Comparison of ENCODE assay signal across 23 mouse cellular contexts in genomic region chr13:12188804-12189203, GRCm38 (mm10).
DNase-seq lines count a peak whose midpoint lies in the region; ATAC-seq and TF ChIP-seq lines count a peak whose summit lies in the region.
"Had no signal": no experiment of that assay in that cellular context is flagged by ENCODE, and none has a peak within 500 bp of the region (broad histone marks: within the 10 kb centered on the region; RNA-seq: fewer than 3 reads in every experiment).

No protein-coding gene starts in this region.

- no peak overlapping the region for H3K27ac ChIP-seq in heart, embryonic 15.5 days
- no peak overlapping the region for H3K27ac ChIP-seq in ES-E14 (ENCODE audit: insufficient read depth, low read depth, low read length, poor library complexity, severe bottlenecking)
- H3K27ac ChIP-seq: embryonic facial prominence, embryonic 12.5 days; embryonic facial prominence, embryonic 15.5 days; gastrocnemius, adult 2 months; heart, adult 2 months; heart, embryonic 10.5 days; heart, embryonic 13.5 days; hindbrain, embryonic 12.5 days; hindbrain, embryonic 15.5 days had no signal

- H3K9me3 ChIP-seq in heart, embryonic 15.5 days (replicated peaks) = no peaks in the 10 kb centered on the region
- no peaks in the 10 kb centered on the region for H3K9me3 ChIP-seq in ES-E14 (ENCODE audit: control insufficient read depth, insufficient read depth, low read depth, low read length)
- H3K9me3 ChIP-seq: embryonic facial prominence, embryonic 12.5 days; embryonic facial prominence, embryonic 15.5 days; heart, embryonic 10.5 days; heart, embryonic 13.5 days; hindbrain, embryonic 12.5 days; hindbrain, embryonic 15.5 days had no signal

- H3K4me2 ChIP-seq in heart, embryonic 15.5 days = no peak overlapping the region
- H3K4me2 ChIP-seq: embryonic facial prominence, embryonic 12.5 days; embryonic facial prominence, embryonic 15.5 days; heart, embryonic 13.5 days; hindbrain, embryonic 12.5 days; hindbrain, embryonic 15.5 days had no signal

- H3K4me3 ChIP-seq in heart, embryonic 15.5 days = no peak overlapping the region
- H3K4me3 ChIP-seq in ES-E14 (ENCODE audit: insufficient read depth in 1 of 2, low read depth in 1 of 2, low read length in 2 of 2, poor library complexity in 1 of 2, severe bottlenecking in 1 of 2) = peak overlapping the region; percentile 32 to 46
- H3K4me3 ChIP-seq: embryonic facial prominence, embryonic 12.5 days; embryonic facial prominence, embryonic 15.5 days; gastrocnemius, adult 2 months; heart, adult 2 months; heart, embryonic 10.5 days; heart, embryonic 13.5 days; hindbrain, embryonic 12.5 days; hindbrain, embryonic 15.5 days had no signal

- peak; percentile 53; the same call in 1 of the 2 replicates for ATAC-seq in heart, embryonic 15.5 days (replicated peaks; ENCODE audit: insufficient number of reproducible peaks, insufficient read depth, low FRiP score, low read depth)
- ATAC-seq: CD4-positive, CD25-positive, alpha-beta regulatory T cell, adult 4 months; forebrain, embryonic 14.5 days; forebrain, postnatal 0 days; intestine, postnatal 0 days had no signal

- H3K9ac ChIP-seq in heart, embryonic 15.5 days = no peak overlapping the region
- peak overlapping the region; percentile 30; the same call in 1 of the 2 replicates for H3K9ac ChIP-seq in ES-E14 (ENCODE audit: insufficient read depth, low read depth, low read length, poor library complexity, severe bottlenecking)
- H3K9ac ChIP-seq: embryonic facial prominence, embryonic 12.5 days; embryonic facial prominence, embryonic 15.5 days; forebrain, postnatal 0 days; heart, embryonic 13.5 days; hindbrain, embryonic 12.5 days; hindbrain, embryonic 15.5 days had no signal

- DNase-seq in cerebellum, adult 9-11 months = peak; percentile 23
- no peak for DNase-seq in cerebellum, adult 11 months
- DNase-seq in heart, adult 18-20 months = no peak
- no peak for DNase-seq in ES-E14 (ENCODE audit: low read depth, low spot score)
- no peak for DNase-seq in lung, postnatal 36 days
- no peak for DNase-seq in kidney, postnatal 25 days
- DNase-seq: adrenal gland, adult 2 months; adrenal gland, postnatal 14 days; forebrain, postnatal 0 days; gastrocnemius, adult 2 months; gastrocnemius, postnatal 14 days; kidney, adult 2 months had no signal

- peaks cover 62% of the 10 kb centered on the region for H3K36me3 ChIP-seq in heart, embryonic 15.5 days
- peaks cover 20% of the 10 kb centered on the region for H3K36me3 ChIP-seq in ES-E14 (ENCODE audit: control insufficient read depth, insufficient read depth, low read length, poor library complexity, severe bottlenecking)

- WGBS in heart, embryonic 15.5 days = 71% methylated on average over 11 of the region's 11 CpGs

- in situ Hi-C loops in ES-E14 (cut with MboI; ENCODE audit: low sequenced_read_pairs in 2 of 2, unreplicated experiment in 2 of 2) = no loop called here

- H3K4me1 ChIP-seq in heart, embryonic 15.5 days (replicated peaks) = no peaks in the 10 kb centered on the region
- no peaks in the 10 kb centered on the region for H3K4me1 ChIP-seq in ES-E14 (ENCODE audit: control insufficient read depth in 2 of 2, insufficient read depth in 2 of 2, low read length in 2 of 2, poor library complexity in 1 of 2)
- H3K4me1 ChIP-seq: embryonic facial prominence, embryonic 12.5 days; embryonic facial prominence, embryonic 15.5 days; heart, embryonic 10.5 days; heart, embryonic 13.5 days; hindbrain, embryonic 12.5 days; hindbrain, embryonic 15.5 days had no signal

- H3K27me3 ChIP-seq in heart, embryonic 15.5 days = no peaks in the 10 kb centered on the region
- H3K27me3 ChIP-seq: embryonic facial prominence, embryonic 12.5 days; embryonic facial prominence, embryonic 15.5 days; heart, embryonic 13.5 days; hindbrain, embryonic 12.5 days; hindbrain, embryonic 15.5 days had no signal

TF ChIP-seq in ES-E14, 5 proteins besides CTCF, POLR2A, EP300 and RAD21:
- no peak for TF ChIP-seq CHD2 (IDR thresholded peaks at IDR 0.05; ENCODE audit: low read depth, low read length)
- TF ChIP-seq MAFK (IDR thresholded peaks at IDR 0.05; ENCODE audit: insufficient read depth, low read depth, low read length) = no peak
- no peak for TF ChIP-seq ZNF384 (IDR thresholded peaks at IDR 0.05; ENCODE audit: low read depth, low read length)
- no peak for TF ChIP-seq HCFC1 (IDR thresholded peaks at IDR 0.05; ENCODE audit: borderline replicate concordance, insufficient read depth, low read length)
- no peak for TF ChIP-seq ZC3H11A (IDR thresholded peaks at IDR 0.05; ENCODE audit: borderline replicate concordance, low read depth, low read length)
TF ChIP-seq in ES-E14: peak in this region for 0.
